Mouse (Mus musculus): ENCODE results near the gene Aatk. TPM values are rescaled to one million over a fixed set of nuclear protein-coding genes. Genes with fewer than 3 reads are reported as not detected.

Gene Aatk
- polyA plus RNA-seq, 1 experiment, result 5.4 TPM

DNA sequence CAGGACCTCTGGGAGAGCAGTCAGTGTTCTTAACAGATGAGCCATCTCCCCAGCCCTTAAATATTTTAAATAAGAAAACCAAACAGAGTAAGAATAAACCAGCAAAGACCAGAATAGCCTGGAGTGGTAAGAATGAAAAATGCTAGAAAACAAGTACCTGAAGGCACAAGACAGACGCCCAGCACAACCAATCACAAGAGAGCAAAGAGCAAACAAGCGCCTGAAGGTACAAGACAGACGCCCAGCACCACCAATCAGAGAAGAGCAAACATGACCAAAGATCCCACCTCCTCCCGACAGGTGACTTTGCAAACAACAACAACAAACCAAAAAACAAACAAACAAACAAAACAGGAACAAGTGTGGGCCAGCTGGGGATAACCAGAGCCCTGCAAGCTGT, 6.9 kb upstream of the Aatk start:
- Histone ChIP-seq H3K9me3 (no peaks in the 10 kb centered on the region), H3K4me3 (replicated peaks) (no peak overlapping the region), H3K36me3 (replicated peaks; ENCODE audit: low read length) (no peaks in the 10 kb centered on the region), H3K27me3 (replicated peaks) (peaks cover 64% of the 10 kb centered on the region), H3K4me1 (peaks cover 51% of the 10 kb centered on the region)
- TF ChIP-seq FLI1 (IDR thresholded peaks at IDR 0.05; ENCODE audit: low read length) (no peak), GATA1 (IDR thresholded peaks at IDR 0.05; ENCODE audit: borderline replicate concordance, low read length) (no peak)

DNA sequence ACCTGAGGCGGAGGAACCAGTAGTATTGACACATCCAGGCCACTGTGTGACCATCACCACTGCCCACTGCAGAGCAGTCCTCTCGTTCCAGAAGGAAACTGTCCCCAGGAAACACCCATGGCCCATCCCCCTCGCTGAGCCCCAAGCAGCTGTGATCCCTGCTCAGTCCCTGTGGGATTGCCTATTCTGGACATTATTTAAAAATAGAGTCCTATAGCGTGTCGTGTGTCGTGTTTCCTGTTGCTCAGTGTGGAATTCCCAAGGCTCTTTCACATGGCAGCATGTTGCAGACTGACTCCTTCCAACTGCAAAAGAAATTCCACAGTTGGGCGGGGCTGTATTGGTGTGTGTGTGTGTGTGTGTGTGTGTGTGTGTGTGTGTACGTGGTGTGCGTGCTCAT, 5.3 kb upstream of the Aatk start:
- Histone ChIP-seq H3K4me1 (peaks cover 56% of the 10 kb centered on the region), H3K4me3 (replicated peaks) (no peak overlapping the region), H3K27me3 (replicated peaks) (peaks cover 69% of the 10 kb centered on the region), H3K36me3 (replicated peaks; ENCODE audit: low read length) (no peaks in the 10 kb centered on the region), H3K9me3 (no peaks in the 10 kb centered on the region)
- no peak for TF ChIP-seq GATA1 (IDR thresholded peaks at IDR 0.05; ENCODE audit: borderline replicate concordance, low read length)
- no peak for TF ChIP-seq FLI1 (IDR thresholded peaks at IDR 0.05; ENCODE audit: low read length)

DNA sequence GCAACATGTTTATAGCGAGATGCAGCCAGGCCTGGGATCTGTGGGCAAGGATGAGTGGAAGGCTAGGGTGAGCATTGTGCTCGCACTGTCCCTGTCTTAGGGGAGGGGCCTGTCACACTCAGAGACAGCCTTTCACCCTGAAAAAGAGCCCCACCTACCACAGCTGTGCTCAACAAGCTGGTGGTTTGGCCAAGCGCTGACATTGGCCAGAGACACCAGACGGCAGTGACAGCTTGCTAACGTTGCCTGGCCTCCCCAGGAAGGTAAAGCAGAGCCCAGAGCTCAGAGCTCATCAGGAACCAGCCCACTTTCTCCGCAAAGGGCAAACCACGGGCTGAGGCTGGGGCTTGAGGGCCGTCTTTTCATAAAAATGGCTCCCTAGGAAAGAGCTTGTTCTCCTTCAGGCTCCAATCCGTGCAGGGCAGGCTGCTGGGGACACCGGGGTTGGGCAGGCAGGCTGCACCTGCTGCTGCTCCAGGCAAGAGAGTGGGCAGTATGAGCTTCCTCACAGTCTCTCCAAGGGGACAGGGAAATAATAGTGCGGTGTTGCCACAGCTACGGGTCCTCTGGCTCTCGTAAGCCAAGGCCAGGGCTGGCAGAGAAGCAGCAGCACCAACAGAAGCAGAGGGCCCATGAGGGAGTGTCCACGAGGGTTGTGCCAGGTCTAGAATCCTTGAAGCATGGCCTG, 4.3 kb upstream of the Aatk start:
- H3K4me1 ChIP-seq, result peaks cover 57% of the 10 kb centered on the region
- no peaks in the 10 kb centered on the region for H3K36me3 ChIP-seq (replicated peaks; ENCODE audit: low read length)
- H3K27me3 ChIP-seq (replicated peaks), result peaks cover 71% of the 10 kb centered on the region
- no peak overlapping the region for H3K4me3 ChIP-seq (replicated peaks)
- no peaks in the 10 kb centered on the region for H3K9me3 ChIP-seq
- no peak for TF ChIP-seq FLI1 (IDR thresholded peaks at IDR 0.05; ENCODE audit: low read length)
- no peak for TF ChIP-seq GATA1 (IDR thresholded peaks at IDR 0.05; ENCODE audit: borderline replicate concordance, low read length)

DNA sequence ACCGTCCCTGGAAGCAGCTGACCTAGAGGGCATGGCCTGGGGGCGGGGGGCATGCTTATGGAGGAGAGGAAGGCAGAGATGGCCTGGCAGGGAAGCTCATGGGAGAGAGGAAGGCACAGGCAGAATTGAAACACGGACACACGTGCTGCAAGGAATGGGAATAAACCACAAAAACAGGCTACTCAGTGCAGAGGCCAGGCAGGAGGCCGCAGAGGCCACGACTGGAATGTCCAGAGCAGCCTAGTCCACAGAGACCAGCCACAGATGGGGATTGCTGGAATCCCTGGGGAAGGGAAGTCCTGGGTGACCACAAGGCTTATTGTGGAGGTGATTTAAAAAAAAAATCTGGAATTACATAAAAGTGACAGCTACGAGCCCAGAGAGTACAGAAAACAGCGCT, 2.1 kb upstream of the Aatk start:
- H3K4me1 ChIP-seq, result peaks cover 53% of the 10 kb centered on the region
- no peak overlapping the region for H3K4me3 ChIP-seq (replicated peaks)
- no peaks in the 10 kb centered on the region for H3K9me3 ChIP-seq
- H3K27me3 ChIP-seq (replicated peaks), result peaks cover 84% of the 10 kb centered on the region
- TF ChIP-seq GATA1 (IDR thresholded peaks at IDR 0.05; ENCODE audit: borderline replicate concordance, low read length) (no peak), FLI1 (IDR thresholded peaks at IDR 0.05; ENCODE audit: low read length) (no peak)
- H3K36me3 ChIP-seq (replicated peaks; ENCODE audit: low read length), result no peaks in the 10 kb centered on the region

DNA sequence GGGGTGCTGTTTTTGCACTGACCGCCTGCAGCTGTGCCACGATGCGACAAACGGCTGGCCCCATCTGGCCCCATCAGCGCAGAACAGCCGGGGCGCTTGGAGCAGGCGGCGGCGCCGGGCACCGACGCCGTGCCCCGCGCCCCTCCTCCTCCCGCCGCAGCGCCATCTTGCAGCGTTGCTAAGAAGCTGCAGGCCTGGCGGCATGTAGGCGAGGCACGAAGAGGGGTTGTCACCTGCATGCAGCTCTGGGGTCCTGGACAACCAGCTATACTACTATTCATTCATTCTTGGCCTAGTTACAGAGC, 1.2 kb upstream of the Aatk start:
- Histone ChIP-seq H3K27me3 (replicated peaks) (peaks cover 88% of the 10 kb centered on the region), H3K36me3 (replicated peaks; ENCODE audit: low read length) (no peaks in the 10 kb centered on the region), H3K4me3 (replicated peaks) (no peak overlapping the region), H3K9me3 (no peaks in the 10 kb centered on the region), H3K4me1 (peaks cover 61% of the 10 kb centered on the region)
- TF ChIP-seq GATA1 (IDR thresholded peaks at IDR 0.05; ENCODE audit: borderline replicate concordance, low read length), result no peak
- no peak for TF ChIP-seq FLI1 (IDR thresholded peaks at IDR 0.05; ENCODE audit: low read length)

DNA sequence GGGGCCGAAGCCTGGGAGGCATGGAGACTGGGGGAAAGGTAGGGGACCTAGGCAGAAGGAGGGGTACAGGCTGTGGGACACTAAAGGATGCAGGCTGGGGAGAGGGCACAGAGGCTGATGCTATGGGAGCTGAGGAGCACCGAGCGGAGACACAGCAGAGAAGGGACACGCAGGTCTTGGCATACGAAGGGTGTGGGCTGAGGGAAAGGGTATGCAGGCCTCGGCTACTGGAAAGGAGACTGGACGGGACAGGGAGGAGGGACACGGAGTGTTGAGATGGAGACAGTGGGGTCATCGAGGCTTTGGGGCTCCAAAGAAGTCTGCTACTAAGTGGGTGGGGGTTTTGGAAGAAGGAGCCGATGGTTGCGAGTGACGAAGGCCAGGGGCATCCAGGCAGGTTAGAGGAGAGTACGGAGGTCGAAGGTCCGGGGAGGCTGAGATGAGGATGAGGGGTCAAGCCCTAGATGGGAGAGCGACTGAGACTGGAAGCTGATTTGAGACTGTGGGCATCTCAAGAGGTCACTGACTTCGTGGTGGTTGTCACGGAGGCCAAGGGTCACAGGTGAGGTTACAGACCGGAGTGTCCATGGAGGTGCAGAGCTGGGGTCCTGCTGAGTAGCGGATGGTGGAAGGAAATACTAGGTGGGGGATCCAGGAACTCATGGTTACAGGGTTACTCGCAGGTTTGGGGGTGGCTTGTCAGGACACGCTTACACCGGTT, 724 bp upstream of the Aatk start:
- Histone ChIP-seq H3K36me3 (replicated peaks; ENCODE audit: low read length) (no peaks in the 10 kb centered on the region), H3K4me1 (peaks cover 66% of the 10 kb centered on the region), H3K9me3 (no peaks in the 10 kb centered on the region), H3K4me3 (replicated peaks) (peak overlapping the region; percentile 51), H3K27me3 (replicated peaks) (peaks cover 83% of the 10 kb centered on the region)
- TF ChIP-seq GATA1 (IDR thresholded peaks at IDR 0.05; ENCODE audit: borderline replicate concordance, low read length), result no peak
- no peak for TF ChIP-seq FLI1 (IDR thresholded peaks at IDR 0.05; ENCODE audit: low read length)

DNA sequence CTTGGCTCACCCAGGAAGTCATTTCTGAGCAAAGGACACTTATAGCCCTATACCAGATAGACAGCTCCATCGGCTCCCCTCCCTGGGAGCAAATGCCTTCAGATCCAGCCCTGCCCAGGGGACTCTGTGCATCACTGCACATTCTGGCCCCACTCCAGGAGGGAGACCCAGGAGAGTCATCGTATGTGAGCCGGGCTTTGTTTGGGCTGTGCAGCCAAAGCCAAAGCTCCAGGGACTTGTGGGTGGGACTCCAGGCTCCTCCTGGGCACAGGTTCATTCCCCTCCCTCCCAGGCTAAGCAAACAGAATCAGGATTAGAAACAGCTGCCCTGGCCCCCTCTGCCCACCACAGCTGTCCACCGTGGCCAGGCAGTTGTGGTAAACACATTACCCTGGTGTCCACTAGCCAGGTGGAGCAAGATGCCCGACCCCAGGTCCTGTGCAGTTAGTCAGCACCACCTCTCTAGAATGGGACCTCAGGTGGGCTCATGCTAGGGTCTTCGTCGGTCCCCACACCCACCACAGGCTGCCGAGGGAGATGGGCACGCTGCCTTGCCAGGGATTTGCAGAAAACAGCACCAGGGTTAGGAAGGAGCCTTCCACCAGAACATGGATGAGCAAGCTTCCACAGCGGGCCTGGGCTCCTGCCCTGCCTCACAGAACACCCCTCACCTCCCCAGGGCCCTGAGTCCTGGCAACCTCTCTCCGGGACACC, 971 bp downstream of the Aatk start:
- H3K36me3 ChIP-seq (replicated peaks; ENCODE audit: low read length), result no peaks in the 10 kb centered on the region
- TF ChIP-seq FLI1 (IDR thresholded peaks at IDR 0.05; ENCODE audit: low read length) (no peak), GATA1 (IDR thresholded peaks at IDR 0.05; ENCODE audit: borderline replicate concordance, low read length) (no peak)
- H3K4me1 ChIP-seq, result peaks cover 68% of the 10 kb centered on the region
- no peaks in the 10 kb centered on the region for H3K9me3 ChIP-seq
- H3K27me3 ChIP-seq (replicated peaks), result peaks cover 68% of the 10 kb centered on the region
- no peak overlapping the region for H3K4me3 ChIP-seq (replicated peaks)

DNA sequence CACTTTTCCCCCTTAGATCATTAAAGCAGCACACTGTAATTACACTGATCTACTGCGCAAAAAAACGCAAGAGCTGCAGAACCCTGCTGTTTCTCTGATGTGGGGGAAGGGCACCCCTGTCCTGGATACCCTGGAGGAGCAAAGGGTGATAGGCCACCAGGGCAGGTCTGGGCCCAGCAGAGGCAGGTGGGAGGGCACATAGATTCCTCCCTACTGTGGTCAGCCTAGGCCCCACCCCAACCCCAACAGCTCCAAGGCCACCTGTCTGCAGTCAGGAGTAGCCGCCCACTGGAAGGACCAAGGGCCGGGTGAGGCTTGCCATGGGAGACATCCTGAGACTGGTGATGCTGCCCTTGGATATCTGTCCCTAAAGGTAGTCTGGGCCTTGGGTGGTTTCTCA, 1.6 kb downstream of the Aatk start:
- Histone ChIP-seq H3K27me3 (replicated peaks) (peaks cover 62% of the 10 kb centered on the region), H3K9me3 (no peaks in the 10 kb centered on the region), H3K4me3 (replicated peaks) (no peak overlapping the region), H3K36me3 (replicated peaks; ENCODE audit: low read length) (no peaks in the 10 kb centered on the region), H3K4me1 (peaks cover 72% of the 10 kb centered on the region)
- TF ChIP-seq FLI1 (IDR thresholded peaks at IDR 0.05; ENCODE audit: low read length), result no peak

DNA sequence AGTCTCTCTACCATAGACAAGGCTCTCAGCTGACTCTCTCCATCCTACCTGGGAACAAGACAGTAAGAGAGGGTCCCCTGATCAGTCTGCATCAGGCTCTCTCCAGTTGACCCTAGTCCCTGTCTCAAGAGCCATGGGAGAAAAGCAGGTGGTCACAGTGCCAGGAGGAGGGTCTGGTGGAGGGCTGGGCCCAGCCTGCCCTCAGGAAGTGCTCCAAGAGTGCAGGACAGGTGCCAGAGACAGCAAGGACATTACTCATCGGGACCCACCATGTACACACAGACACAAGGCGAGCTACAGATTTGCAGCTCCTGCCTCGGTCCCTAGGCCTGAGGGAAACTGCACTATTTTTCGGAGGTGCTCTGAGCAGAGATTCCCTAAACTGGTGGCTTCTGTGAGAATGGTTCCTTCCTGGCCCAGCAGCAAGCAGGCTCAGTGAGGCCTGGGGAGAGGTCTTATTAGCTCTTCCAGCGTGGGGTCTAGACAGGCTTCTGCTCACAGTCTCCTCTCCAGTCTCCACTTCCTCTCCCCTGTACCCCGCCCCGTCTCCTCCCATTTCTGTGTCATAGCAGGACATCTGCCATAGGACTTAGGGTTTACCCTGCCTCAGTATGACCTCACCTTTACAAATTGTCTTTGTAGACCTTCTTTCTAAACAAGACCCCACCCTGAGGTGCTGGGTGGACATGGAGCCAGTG, 4.7 kb downstream of the Aatk start:
- H3K36me3 ChIP-seq (replicated peaks; ENCODE audit: low read length), result no peaks in the 10 kb centered on the region
- TF ChIP-seq GATA1 (IDR thresholded peaks at IDR 0.05; ENCODE audit: borderline replicate concordance, low read length) (no peak), FLI1 (IDR thresholded peaks at IDR 0.05; ENCODE audit: low read length) (no peak)
- H3K4me1 ChIP-seq, result peaks cover 89% of the 10 kb centered on the region
- H3K9me3 ChIP-seq, result no peaks in the 10 kb centered on the region
- H3K4me3 ChIP-seq (replicated peaks), result peak overlapping the region; percentile 90
- peaks cover 37% of the 10 kb centered on the region for H3K27me3 ChIP-seq (replicated peaks)
